28 mouse cellular contexts compared by ENCODE assay signal in the genomic region with DNA sequence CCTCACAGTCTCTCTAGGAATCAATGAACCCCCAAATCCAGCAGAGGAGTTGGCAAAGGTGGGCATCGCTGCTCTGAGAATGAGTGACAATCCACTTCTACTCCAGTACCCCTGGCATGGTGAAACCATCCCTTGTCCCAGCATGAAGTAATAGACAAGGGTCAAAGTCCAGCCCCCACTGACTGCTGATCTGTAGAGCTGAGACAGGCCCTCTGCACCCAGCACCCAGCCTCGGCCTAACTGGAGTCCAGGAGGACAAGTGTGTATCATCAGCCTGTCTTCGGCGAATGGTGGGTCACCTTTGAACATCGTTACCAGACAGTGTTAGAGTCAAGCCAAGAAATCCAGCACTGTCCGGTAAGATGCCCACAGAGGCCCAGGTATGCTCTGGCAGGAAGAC. TPM values are rescaled to one million over a fixed set of nuclear protein-coding genes. Genes with fewer than 3 reads are reported as not detected.
DNase-seq lines count a peak whose midpoint lies in the region; ATAC-seq and TF ChIP-seq lines count a peak whose summit lies in the region.
"Had no signal": no experiment of that assay in that cellular context is flagged by ENCODE, and none has a peak within 500 bp of the region (broad histone marks: within the 10 kb centered on the region; RNA-seq: fewer than 3 reads in every experiment).

No protein-coding gene starts in this region.

- H3K36me3 ChIP-seq in liver, adult 2 months (ENCODE audit: control insufficient read depth, insufficient read depth, low read length), result no peaks in the 10 kb centered on the region
- H3K36me3 ChIP-seq in liver, embryonic 11.5 days (ENCODE audit: control insufficient read depth, insufficient read depth, low read length), result no peaks in the 10 kb centered on the region
- no peaks in the 10 kb centered on the region for H3K36me3 ChIP-seq in kidney, postnatal 0 days (ENCODE audit: insufficient read depth, low read length)
- H3K36me3 ChIP-seq in liver, postnatal 0 days (replicated peaks; ENCODE audit: insufficient read depth, low read length), result no peaks in the 10 kb centered on the region
- H3K36me3 ChIP-seq: forebrain, embryonic 10.5 days; G1E; heart, embryonic 12.5 days; hindbrain, embryonic 12.5 days; midbrain, embryonic 12.5 days; neural tube, embryonic 15.5 days had no signal

- no peak overlapping the region for H3K9ac ChIP-seq in liver, adult 2 months (ENCODE audit: low read depth, low read length)
- H3K9ac ChIP-seq in liver, embryonic 11.5 days (ENCODE audit: low read depth, low read length), result no peak overlapping the region
- H3K9ac ChIP-seq in kidney, postnatal 0 days (ENCODE audit: low read depth, low read length), result no peak overlapping the region
- no peak overlapping the region for H3K9ac ChIP-seq in liver, postnatal 0 days (replicated peaks)
- H3K9ac ChIP-seq: heart, embryonic 12.5 days; hindbrain, embryonic 12.5 days; liver, embryonic 14.5 days; midbrain, embryonic 12.5 days; neural tube, embryonic 15.5 days had no signal

- H3K79me2 ChIP-seq in liver, adult 2 months (ENCODE audit: control insufficient read depth, insufficient read depth, low read length), result no peaks in the 10 kb centered on the region

- no peak overlapping the region for H3K27ac ChIP-seq in liver, adult 2 months (replicated peaks; ENCODE audit: insufficient read depth, low read depth, low read length)
- no peak overlapping the region for H3K27ac ChIP-seq in liver, embryonic 11.5 days (ENCODE audit: low read depth, low read length)
- no peak overlapping the region for H3K27ac ChIP-seq in kidney, postnatal 0 days
- no peak overlapping the region for H3K27ac ChIP-seq in liver, postnatal 0 days (ENCODE audit: low read depth)
- H3K27ac ChIP-seq: forebrain, embryonic 10.5 days; hindbrain, embryonic 12.5 days; liver, embryonic 14.5 days; midbrain, embryonic 12.5 days; neural tube, embryonic 15.5 days had no signal

- TF ChIP-seq POLR2A in liver, adult 2 months (IDR thresholded peaks at IDR 0.05; ENCODE audit: extremely low read depth, insufficient read depth, low read length), result no peak

- no peak overlapping the region for H3K4me2 ChIP-seq in liver, embryonic 11.5 days
- H3K4me2 ChIP-seq in kidney, postnatal 0 days (ENCODE audit: low read length), result no peak overlapping the region
- no peak overlapping the region for H3K4me2 ChIP-seq in liver, postnatal 0 days (ENCODE audit: low read depth, low read length)
- H3K4me2 ChIP-seq: heart, embryonic 12.5 days; hindbrain, embryonic 12.5 days; midbrain, embryonic 12.5 days; neural tube, embryonic 15.5 days had no signal

- no peaks in the 10 kb centered on the region for H3K9me3 ChIP-seq in liver, embryonic 11.5 days (ENCODE audit: control insufficient read depth, low read length)
- no peaks in the 10 kb centered on the region for H3K9me3 ChIP-seq in kidney, postnatal 0 days (replicated peaks; ENCODE audit: low read length)
- H3K9me3 ChIP-seq in liver, postnatal 0 days (ENCODE audit: low read length), result no peaks in the 10 kb centered on the region
- H3K9me3 ChIP-seq: forebrain, embryonic 10.5 days; G1E; heart, embryonic 12.5 days; hindbrain, embryonic 12.5 days; midbrain, embryonic 12.5 days; neural tube, embryonic 15.5 days had no signal

- no peak for ATAC-seq in liver, embryonic 11.5 days (replicated peaks; ENCODE audit: low FRiP score)
- ATAC-seq in kidney, postnatal 0 days (replicated peaks; ENCODE audit: low FRiP score, low read depth), result peak; percentile 52; the same call in 1 of the 2 replicates
- peak; percentile 82 for ATAC-seq in liver, postnatal 0 days
- ATAC-seq: forebrain, embryonic 16.5 days; Patski had no signal

- no peaks in the 10 kb centered on the region for H3K27me3 ChIP-seq in liver, adult 2 months (ENCODE audit: control insufficient read depth, insufficient read depth, low read length)
- H3K27me3 ChIP-seq in liver, embryonic 11.5 days (replicated peaks; ENCODE audit: control insufficient read depth, insufficient read depth, low read length), result 0 out of 2 replicates have a peak, but pooled peaks cover 2% of the 10 kb centered on the region
- no peaks in the 10 kb centered on the region for H3K27me3 ChIP-seq in kidney, postnatal 0 days (ENCODE audit: insufficient read depth, low read length)
- no peaks in the 10 kb centered on the region for H3K27me3 ChIP-seq in liver, postnatal 0 days (ENCODE audit: insufficient read depth, low read length)
- H3K27me3 ChIP-seq: CH12.LX; hindbrain, embryonic 12.5 days; midbrain, embryonic 12.5 days; neural tube, embryonic 15.5 days; Patski had no signal

- H3K4me1 ChIP-seq in liver, adult 2 months (ENCODE audit: control insufficient read depth, insufficient read depth, low read length), result no peaks in the 10 kb centered on the region
- H3K4me1 ChIP-seq in liver, embryonic 11.5 days (replicated peaks; ENCODE audit: control insufficient read depth, insufficient read depth, low read length), result no peaks in the 10 kb centered on the region
- 0 out of 2 replicates have a peak, but pooled peaks cover 6% of the 10 kb centered on the region for H3K4me1 ChIP-seq in kidney, postnatal 0 days (replicated peaks; ENCODE audit: insufficient read depth, low read length)
- peaks cover 3% of the 10 kb centered on the region; the same call in 1 of the 2 replicates for H3K4me1 ChIP-seq in liver, postnatal 0 days (ENCODE audit: insufficient read depth)
- H3K4me1 ChIP-seq: hindbrain, embryonic 12.5 days; midbrain, embryonic 12.5 days; neural tube, embryonic 15.5 days had no signal

- DNase-seq in liver, adult 2 months (ENCODE audit: extremely low read depth, low read depth, low spot score), result peak; percentile 39
- DNase-seq in liver, embryonic 11.5 days (ENCODE audit: low spot score), result no peak
- no peak for DNase-seq in kidney, postnatal 0 days (ENCODE audit: low spot score)
- peak; percentile 50 for DNase-seq in liver, postnatal 0 days
- DNase-seq in lung, postnatal 36 days, result no peak
- DNase-seq in right cerebral cortex, postnatal 4 days, result no peak
- DNase-seq in adrenal gland, postnatal 14 days, result no peak
- DNase-seq: adrenal gland, adult 2 months; B cell, adult 2 months; cerebellum, adult 18-20 months; cerebellum, postnatal 14 days; gastrocnemius, postnatal 25 days; heart, adult 18-20 months; heart, postnatal 10 days; right cerebral cortex, adult 18-20 months; thymus, postnatal 4 days had no signal

- no peak overlapping the region for H3K4me3 ChIP-seq in liver, adult 2 months (ENCODE audit: insufficient read depth, low read depth, low read length)
- no peak overlapping the region for H3K4me3 ChIP-seq in liver, embryonic 11.5 days (ENCODE audit: low read depth, low read length)
- no peak overlapping the region for H3K4me3 ChIP-seq in kidney, postnatal 0 days (replicated peaks; ENCODE audit: low read depth, low read length)
- no peak overlapping the region for H3K4me3 ChIP-seq in liver, postnatal 0 days (ENCODE audit: low read depth, low read length)
- H3K4me3 ChIP-seq: forebrain, embryonic 10.5 days; heart, embryonic 12.5 days; hindbrain, embryonic 12.5 days; midbrain, embryonic 12.5 days; neural tube, embryonic 15.5 days had no signal

- 66% methylated on average over 6 of the region's 6 CpGs for WGBS in liver, adult 2 months
- 87% methylated on average over 6 of the region's 6 CpGs for WGBS in liver, embryonic 11.5 days
- 84% methylated on average over 6 of the region's 6 CpGs for WGBS in kidney, postnatal 0 days
- 78% methylated on average over 6 of the region's 6 CpGs for WGBS in liver, postnatal 0 days (ENCODE audit: insufficient replicate concordance)

- no peak for TF ChIP-seq CTCF in liver, adult 2 months (IDR thresholded peaks at IDR 0.05; ENCODE audit: low read depth, low read length)
- no peak for TF ChIP-seq CTCF in kidney, postnatal 0 days (IDR thresholded peaks at IDR 0.05; ENCODE audit: low read depth)
- no peak for TF ChIP-seq CTCF in liver, postnatal 0 days (IDR thresholded peaks at IDR 0.05; ENCODE audit: low read depth)

- TF ChIP-seq EP300 in liver, postnatal 0 days (IDR thresholded peaks at IDR 0.05; ENCODE audit: low read depth), result no peak

RNA-seq across cellular contexts. Expression of a gene that starts 4.6 kb away (rescaled TPM):
- total RNA-seq in liver, adult 2 months (2014; rRNA removed), result 0.37 TPM in 1 of 2 replicates, not detected in the other
- 0.11 and 0.12 TPM in 2 replicates for polyA plus RNA-seq in liver, adult 2 months (2012; rRNA removed)
- polyA plus RNA-seq in liver, embryonic 11.5 days (2014; fragmentation: Nextera tagmentation; extraction: Ambion mirVana), result 0.12 and 0.56 TPM in 2 replicates
- 5.6 and 6.0 TPM in 2 replicates for polyA plus RNA-seq in kidney, postnatal 0 days (2015; fragmentation: Nextera tagmentation; extraction: Ambion mirVana)
- 0.15 and 0.31 TPM in 2 replicates for polyA plus RNA-seq in liver, postnatal 0 days (2015; fragmentation: Nextera tagmentation; extraction: Ambion mirVana)
- 0.70 TPM in 1 of 2 replicates, not detected in the other for total RNA-seq in adrenal gland, postnatal 14 days (2021)
- total RNA-seq: gastrocnemius, postnatal 25 days; heart, postnatal 10 days had no signal
- polyA plus RNA-seq: forebrain, embryonic 16.5 days; G1E; midbrain, embryonic 12.5 days; neural tube, embryonic 15.5 days had no signal

RNA-seq across cellular contexts. Expression of a gene that starts 28.6 kb away (rescaled TPM):
- total RNA-seq in liver, adult 2 months (2014; rRNA removed), result 0.94 TPM in 1 of 2 replicates, not detected in the other
- 0.41 and 0.81 TPM in 2 replicates for polyA plus RNA-seq in liver, adult 2 months (2012; rRNA removed)
- 0.92 and 1.0 TPM in 2 replicates for polyA plus RNA-seq in liver, embryonic 11.5 days (2014; fragmentation: Nextera tagmentation; extraction: Ambion mirVana)
- polyA plus RNA-seq in kidney, postnatal 0 days (2015; fragmentation: Nextera tagmentation; extraction: Ambion mirVana), result 1.3 TPM in 2 replicates
- 0.78 and 1.2 TPM in 2 replicates for polyA plus RNA-seq in liver, postnatal 0 days (2015; fragmentation: Nextera tagmentation; extraction: Ambion mirVana)
- 2.4 TPM in 1 of 2 replicates, not detected in the other for total RNA-seq in adrenal gland, postnatal 14 days (2021)
- total RNA-seq: gastrocnemius, postnatal 25 days; layer of hippocampus, adult 18-20 months; layer of hippocampus, postnatal 25 days had no signal
- polyA plus RNA-seq: G1E had no signal

RNA-seq across cellular contexts. Expression of a gene that starts 41.0 kb away (rescaled TPM):
- 0.65 and 0.67 TPM in 2 replicates for total RNA-seq in liver, adult 2 months (2014; rRNA removed)
- polyA plus RNA-seq in liver, adult 2 months (2012; rRNA removed), result 0.83 and 2.5 TPM in 2 replicates
- 0.85 TPM in 1 of 2 replicates, not detected in the other for polyA plus RNA-seq in liver, embryonic 11.5 days (2014; fragmentation: Nextera tagmentation; extraction: Ambion mirVana)
- polyA plus RNA-seq in kidney, postnatal 0 days (2015; fragmentation: Nextera tagmentation; extraction: Ambion mirVana), result 0.70 and 0.88 TPM in 2 replicates
- polyA plus RNA-seq in liver, postnatal 0 days (2015; fragmentation: Nextera tagmentation; extraction: Ambion mirVana), result 0.26 and 0.36 TPM in 2 replicates
- total RNA-seq in adrenal gland, postnatal 14 days (2021), result 0.56 and 3.4 TPM in 2 replicates

RNA-seq across cellular contexts. Expression of a gene that starts 55.2 kb away (rescaled TPM):
- total RNA-seq in liver, adult 2 months (2014; rRNA removed), result 3.8 and 4.5 TPM in 2 replicates
- 3.7 and 9.1 TPM in 2 replicates for polyA plus RNA-seq in liver, adult 2 months (2012; rRNA removed)
- 34.5 and 39.4 TPM in 2 replicates for polyA plus RNA-seq in liver, embryonic 11.5 days (2014; fragmentation: Nextera tagmentation; extraction: Ambion mirVana)
- 11.8 and 15.3 TPM in 2 replicates for polyA plus RNA-seq in kidney, postnatal 0 days (2015; fragmentation: Nextera tagmentation; extraction: Ambion mirVana)
- polyA plus RNA-seq in liver, postnatal 0 days (2015; fragmentation: Nextera tagmentation; extraction: Ambion mirVana), result 3.1 and 3.9 TPM in 2 replicates
- total RNA-seq in adrenal gland, postnatal 14 days (2021), result 10.4 and 12.7 TPM in 2 replicates

Comparison
In these comparisons a context has a peak if more than half of its experiments do, and no peak if none do; other contexts are left out.
1. DNase-seq: peak in liver, adult 2 months (single experiment) and liver, postnatal 0 days (single experiment); none in liver, embryonic 11.5 days (single experiment), kidney, postnatal 0 days (single experiment), lung, postnatal 36 days (single experiment), right cerebral cortex, postnatal 4 days (single experiment) and adrenal gland, postnatal 14 days (single experiment).